Mouse (Mus musculus): Measurements from ENCODE around the gene Gm38393. TPM values are rescaled to one million over a fixed set of nuclear protein-coding genes. Genes with fewer than 3 reads are reported as not detected.

Gm38393 gene
- 0.04 and 0.27 TPM in 2 replicates for polyA plus RNA-seq (2015; fragmentation: Nextera tagmentation; extraction: Ambion mirVana)

DNA sequence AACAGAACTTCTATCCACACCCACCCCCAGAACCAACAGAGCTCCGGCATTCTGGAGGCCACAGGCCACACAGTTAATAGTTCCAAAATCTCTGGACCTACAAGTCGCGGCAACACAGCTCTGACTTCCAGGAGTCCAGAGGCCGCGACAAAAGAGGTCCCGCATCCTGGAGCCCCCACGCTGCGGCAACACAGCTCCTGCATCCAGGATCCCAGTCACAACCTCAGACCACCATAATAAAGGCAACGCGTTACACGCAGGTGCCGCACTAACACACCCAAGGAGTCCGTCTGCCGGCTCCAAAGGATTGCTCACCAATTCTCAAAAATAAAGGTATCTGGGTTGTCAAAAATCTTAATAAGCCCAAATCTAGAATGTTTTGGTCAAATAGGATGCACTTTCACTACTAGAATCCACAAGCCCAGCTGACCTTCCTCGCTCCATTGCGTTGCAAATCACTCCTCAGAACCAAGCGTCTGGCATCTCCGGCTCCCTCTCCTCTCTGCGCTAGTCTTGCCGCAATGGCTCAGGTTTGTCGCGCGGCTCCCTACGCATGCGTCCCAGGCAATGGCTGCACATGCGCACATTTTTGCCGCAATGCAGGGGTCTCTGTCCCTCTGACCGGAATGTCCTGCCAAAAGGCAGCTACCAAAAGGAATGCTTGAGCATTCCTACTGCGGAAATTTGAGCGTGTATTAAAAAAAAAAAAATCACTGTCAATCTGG lies at the start of gene Gm38393, which contains the start of gene Snurf:
Gm38393 (minus strand) TSS at position 459 of the 725 bp plus-strand sequence.
Snurf (minus strand) TSS at position 444 of the 725 bp plus-strand sequence.

Other genes with a start within 250 kb of the Gm38393 start
- gene Snurf, start within 50 bp of the Gm38393 start, polyA plus RNA-seq (2015; fragmentation: Nextera tagmentation; extraction: Ambion mirVana), result 9.6 and 11.1 TPM in 2 replicates
- gene Snrpn, start 135.2 kb upstream of the Gm38393 start, polyA plus RNA-seq (2015; fragmentation: Nextera tagmentation; extraction: Ambion mirVana), result 14.1 and 16.7 TPM in 2 replicates

Data from skeletal muscle tissue, postnatal 0 days (tissue).